Mouse (Mus musculus) adrenal gland, postnatal 4 days (tissue): ENCODE data around the gene Tbx1. TPM values are rescaled to one million over a fixed set of nuclear protein-coding genes. Genes with fewer than 3 reads are reported as not detected.
A peak's percentile ranks its signal among the peaks of the same experiment; 100 is the strongest.

Experiments used
- DNase-seq, 2 experiments: peaks; one replicate each; pipeline ENCODE4 v3.0.0; 2021 to 2022; ENCODE audit warnings: low spot score in 2 of 2, mixed read lengths in 2 of 2
- total RNA-seq, 2 experiments: library from RNA; stranded (reverse); gene quantifications; 2 replicates each; pipeline ENCODE4 v1.2.3; 2021

The Tbx1 gene
- total RNA-seq, 2 experiments from 2014 or later, result 0.59 to 1.0 TPM

DNA sequence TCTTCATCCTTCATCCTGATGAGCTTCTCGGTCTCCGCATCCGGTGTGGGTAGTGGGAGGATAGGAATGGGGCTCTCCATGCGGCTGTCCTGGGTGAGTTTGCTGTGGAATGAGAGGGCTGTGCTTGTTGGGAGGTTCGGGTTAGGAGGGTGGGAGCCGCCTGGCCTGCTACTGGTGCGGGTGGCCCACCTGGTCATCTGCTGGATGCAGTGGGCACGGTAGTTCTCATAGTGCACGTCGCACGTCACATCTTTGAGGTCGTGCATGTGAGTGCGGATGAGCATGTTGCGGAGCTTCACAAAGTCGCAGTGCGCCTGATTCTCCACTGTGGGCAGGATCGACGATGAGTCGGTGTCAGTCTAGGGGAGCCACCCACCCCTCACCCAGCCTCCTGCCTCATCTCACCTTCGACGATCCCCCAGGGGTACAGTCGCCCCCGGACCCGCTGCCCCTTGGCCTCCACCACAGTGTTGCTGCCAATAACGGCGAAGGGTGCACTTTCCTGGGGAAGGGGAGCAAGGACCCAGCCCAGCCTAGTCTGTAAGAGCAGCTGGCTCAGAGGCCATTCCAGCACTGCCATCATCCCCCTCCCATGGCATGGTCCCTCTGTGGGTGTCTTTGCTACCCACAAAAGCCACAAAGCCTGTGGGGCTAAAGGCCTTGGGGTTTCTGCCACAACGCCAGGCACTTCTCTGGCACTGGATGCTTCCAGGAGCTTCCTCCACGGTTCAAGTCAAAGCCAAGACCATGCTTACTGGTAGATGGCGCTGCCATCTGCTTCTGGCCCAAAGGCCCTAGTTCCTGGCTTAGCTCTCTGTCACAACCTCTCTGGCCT, 32.7 kb upstream of the Tbx1 start:
- DNase-seq, result no peak

GRCm38 (mm10) chr16:18622019-18622418, 31.5 kb upstream of the Tbx1 start, which contains the start of gene Gp1bb:
Gene Gp1bb, minus strand, starts transcription at chr16:18622403.
- no peak for DNase-seq

DNA sequence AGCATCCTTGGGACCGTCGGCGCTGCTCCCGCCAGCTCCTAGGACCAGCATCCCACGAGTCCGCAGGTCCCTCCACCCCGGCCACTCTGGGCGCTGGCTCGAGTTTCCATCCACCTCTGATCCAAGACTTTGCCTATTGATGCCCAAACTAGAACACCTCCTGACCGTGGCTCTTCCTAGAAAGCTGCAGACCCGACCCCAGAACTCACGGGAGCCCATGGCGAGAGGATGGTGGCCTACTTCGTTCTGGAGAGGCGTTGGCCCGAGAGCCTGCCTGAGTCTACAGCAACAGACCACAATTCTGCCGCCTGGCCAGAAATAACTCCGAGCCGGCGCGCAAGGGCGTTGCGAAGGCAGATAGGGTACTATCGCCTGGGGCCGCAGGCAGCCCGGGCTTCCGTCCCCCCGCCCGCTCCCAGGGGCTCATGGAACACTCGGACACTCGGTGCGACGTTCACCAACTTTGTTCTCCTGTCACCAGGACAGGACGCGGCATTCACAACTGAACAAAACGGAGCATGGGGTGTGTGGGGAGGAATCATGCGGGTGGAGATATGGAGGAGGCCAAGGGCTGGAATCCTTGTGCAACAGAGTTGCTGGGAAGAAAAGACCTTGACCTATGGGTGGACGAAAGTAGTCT, 31.0 kb upstream of the Tbx1 start:
- no peak for DNase-seq

GRCm38 (mm10) chr16:18620601-18621361, 30.3 kb upstream of the Tbx1 start:
- DNase-seq, result no peak

- no peak for DNase-seq
Measured at GRCm38 (mm10) chr16:18620201-18620600, 29.7 kb upstream of the Tbx1 start.

- DNase-seq, result no peak
Measured at GRCm38 (mm10) chr16:18619110-18619509, 28.6 kb upstream of the Tbx1 start.

- DNase-seq, result no peak
Measured at GRCm38 (mm10) chr16:18618297-18618696, 27.8 kb upstream of the Tbx1 start.

GRCm38 (mm10) chr16:18617370-18618065, 27.0 kb upstream of the Tbx1 start:
- peak; percentile 68 to 84 for DNase-seq

- DNase-seq, result no peak
Measured at GRCm38 (mm10) chr16:18613301-18613700, 22.8 kb upstream of the Tbx1 start.

GRCm38 (mm10) chr16:18611752-18612151, 21.3 kb upstream of the Tbx1 start:
- DNase-seq, result no peak

- DNase-seq, result no peak
Measured at GRCm38 (mm10) chr16:18609099-18609498, 18.6 kb upstream of the Tbx1 start.

DNA sequence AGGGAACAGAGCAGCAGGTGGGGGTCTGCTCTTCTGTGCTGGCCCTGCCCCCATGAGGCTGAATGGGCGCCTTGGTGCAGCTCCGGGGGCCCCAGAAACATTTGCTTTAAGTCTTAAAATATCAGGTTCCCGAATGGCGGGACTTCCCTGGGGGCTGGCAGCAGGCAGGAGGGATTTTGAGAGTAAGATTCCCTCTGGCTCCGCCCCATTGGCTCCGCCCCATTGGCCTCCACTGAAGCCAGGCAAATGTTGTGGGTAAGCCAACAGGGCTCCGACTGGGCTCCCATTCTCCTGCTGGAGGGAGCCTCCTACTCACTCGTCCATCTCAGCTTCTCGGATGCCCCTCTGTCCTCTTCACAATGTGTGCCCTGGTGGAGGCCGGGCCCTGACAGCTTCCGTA, 17.8 kb upstream of the Tbx1 start:
- no peak for DNase-seq

- DNase-seq, result no peak
Measured at GRCm38 (mm10) chr16:18605705-18606104, 15.2 kb upstream of the Tbx1 start.

DNA sequence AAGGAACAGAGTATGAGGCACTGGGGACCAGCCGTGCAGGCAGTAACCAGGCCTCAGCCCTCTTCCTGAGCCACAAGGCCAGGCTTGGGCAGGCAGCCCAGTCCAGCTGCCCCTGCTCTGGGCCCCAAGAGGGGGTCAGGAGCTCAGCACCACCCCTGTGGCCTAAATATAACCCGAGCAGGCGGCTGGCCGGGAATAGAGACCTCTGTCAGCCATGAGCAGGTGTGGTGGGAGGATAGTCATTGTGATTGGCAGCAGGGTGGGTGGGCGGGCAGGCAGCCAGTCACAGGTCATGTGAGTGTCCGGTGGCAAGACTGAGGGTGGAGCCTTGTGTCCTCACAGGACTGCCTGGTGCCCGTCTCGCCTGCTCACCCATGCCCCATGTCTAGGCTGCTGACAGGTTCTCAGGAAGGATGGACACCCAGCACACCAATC, 13.8 kb upstream of the Tbx1 start:
- no peak for DNase-seq

DNA sequence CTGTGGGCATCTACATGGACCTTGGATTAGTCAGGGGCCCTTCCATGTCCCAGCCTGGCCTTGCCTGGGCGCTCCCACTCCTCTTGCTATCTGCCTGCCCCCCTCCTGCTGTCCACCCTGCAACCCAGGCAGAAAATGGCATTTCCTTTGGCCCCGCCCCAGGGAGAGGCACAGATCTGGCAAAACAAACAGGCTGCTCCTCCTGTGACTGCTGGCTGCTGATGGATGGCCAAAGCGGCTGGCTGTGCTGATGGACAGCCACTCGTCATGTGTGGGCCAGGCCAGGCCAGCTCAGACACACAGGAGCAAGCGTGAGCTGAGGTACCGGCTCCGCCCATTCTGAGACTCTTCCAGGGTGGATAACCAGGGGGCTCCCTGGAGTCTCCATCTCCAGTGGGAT, 11.0 kb upstream of the Tbx1 start:
- no peak for DNase-seq

DNA sequence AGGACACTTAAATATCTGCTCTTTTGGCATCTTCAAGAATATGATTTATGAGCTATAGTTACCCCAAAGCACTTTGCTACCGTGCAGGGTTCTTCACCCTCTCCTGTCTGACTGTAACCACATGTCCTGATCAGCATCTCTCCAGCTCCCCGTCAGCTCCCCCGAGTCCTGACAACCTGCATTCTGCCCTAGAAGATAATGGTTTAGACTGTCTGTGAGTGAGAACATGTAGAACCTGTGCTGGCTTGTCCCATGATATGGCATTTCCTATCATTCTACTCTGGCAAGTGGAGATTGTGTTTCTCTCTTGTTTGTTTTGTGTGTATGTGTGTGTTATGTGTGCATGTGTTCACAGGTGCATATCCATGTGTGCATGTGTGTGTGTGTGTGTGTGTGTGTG, 7.5 kb upstream of the Tbx1 start:
- no peak for DNase-seq

- DNase-seq, result no peak
Measured at GRCm38 (mm10) chr16:18596255-18596654, 5.8 kb upstream of the Tbx1 start.

DNA sequence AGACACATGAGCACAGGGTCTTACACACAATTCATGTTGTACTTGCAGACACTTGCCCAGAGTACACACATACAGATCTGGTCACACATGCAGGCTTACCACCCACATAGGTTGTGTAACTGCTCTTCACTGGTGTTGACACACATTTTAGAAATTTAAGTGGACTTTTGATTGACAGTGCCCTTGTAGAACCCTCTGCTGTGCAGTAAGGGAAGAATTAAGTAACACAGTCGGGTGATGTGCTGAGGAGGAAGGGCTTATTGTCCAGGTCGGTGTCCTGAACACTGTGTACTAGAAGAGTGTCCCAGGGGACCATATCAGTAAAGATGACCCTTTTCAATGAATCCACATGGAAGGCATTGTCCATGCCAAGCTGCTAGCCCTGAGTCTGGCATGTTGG, 3.5 kb upstream of the Tbx1 start:
- no peak for DNase-seq

DNA sequence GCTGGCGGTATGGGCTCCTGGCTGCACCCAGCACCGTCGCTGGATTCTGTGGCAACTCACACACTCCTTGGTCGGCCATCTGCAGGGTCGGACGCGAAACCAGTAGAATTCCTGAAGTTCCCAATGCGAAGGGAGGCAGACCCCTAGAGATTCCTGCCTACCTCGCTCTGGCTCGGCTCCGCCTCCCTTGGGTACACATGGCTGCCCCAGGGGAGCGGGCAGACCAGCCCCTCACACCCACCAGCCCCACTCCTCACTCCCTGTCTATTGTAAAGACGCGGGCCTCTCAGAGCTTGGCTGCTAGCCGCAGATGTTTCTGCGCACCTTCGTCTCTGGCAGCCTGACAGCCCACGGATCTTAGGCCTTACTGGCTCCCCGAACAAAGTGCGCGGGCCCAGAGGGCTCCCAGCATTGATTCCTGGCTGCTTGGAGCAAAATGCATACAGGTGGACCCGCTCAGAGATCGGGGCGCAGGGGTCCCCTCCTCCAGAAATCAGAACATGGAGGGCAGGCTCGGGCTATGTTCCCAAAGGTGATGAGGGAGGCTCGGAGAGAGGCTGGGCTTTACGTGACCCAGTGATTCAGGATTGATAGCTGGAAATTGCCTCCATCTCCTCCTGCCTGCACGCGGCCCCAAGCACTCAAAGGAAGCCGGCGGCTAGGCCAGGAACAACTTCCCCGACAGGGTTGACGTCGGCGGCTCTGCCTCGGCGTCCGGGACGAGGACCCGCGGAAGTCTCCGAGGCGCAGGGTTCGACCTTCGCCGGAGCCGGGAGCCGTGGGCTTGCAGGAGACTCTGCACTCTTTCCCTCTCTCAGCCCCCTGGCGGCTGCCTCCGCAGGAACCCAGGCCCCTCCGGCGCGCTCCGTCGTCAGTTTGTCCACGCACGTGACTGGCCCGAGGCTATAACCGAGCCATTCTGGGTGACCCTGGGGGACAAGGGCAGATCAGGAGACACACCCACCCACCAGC, 862 bp upstream of the Tbx1 start:
- no peak for DNase-seq

- no peak for DNase-seq
Measured at GRCm38 (mm10) chr16:18589080-18589621, 1.3 kb downstream of the Tbx1 start.
